Mouse (Mus musculus) forebrain, embryonic 11.5 days (tissue): ENCODE measurements around the gene Fcrlb. TPM values are rescaled to one million over a fixed set of nuclear protein-coding genes. Genes with fewer than 3 reads are reported as not detected.

ENCODE experiments used
- ATAC-seq: fragments of 200-750 bp; cut with Nextera tagmentation; replicated peaks from 2 replicates; pipeline ENCODE4 v1.8.0; 2017; ENCODE audit warnings: moderate TSS enrichment; ENCODE audit not compliant: low FRiP score
- DNase-seq: peaks from one replicate; pipeline ENCODE4 v3.0.0-alpha.2; 2017; ENCODE audit warnings: low spot score
- H3K27ac ChIP-seq: fragments of 300-500 bp; sonication (generic); 2 replicates; pipeline ENCODE4 v1.5.1; 2014; ENCODE audit warnings: low read depth, low read length
- H3K27me3 ChIP-seq: fragments of 300-500 bp; sonication (generic); 2 replicates; pipeline ENCODE4 v1.6.1; 2014; ENCODE audit warnings: mild to moderate bottlenecking, low read length, mixed read lengths; ENCODE audit not compliant: control insufficient read depth, insufficient read depth
- H3K36me3 ChIP-seq: fragments of 300-500 bp; sonication (generic); 2 replicates; pipeline ENCODE4 v1.6.1; 2014; ENCODE audit warnings: mild to moderate bottlenecking, low read length, moderate library complexity, mixed read lengths; ENCODE audit not compliant: control insufficient read depth, insufficient read depth
- H3K4me1 ChIP-seq: fragments of 300-500 bp; sonication (generic); replicated peaks from 2 replicates; pipeline ENCODE4 v1.6.1; 2014; ENCODE audit warnings: low read length, mixed read lengths; ENCODE audit not compliant: control insufficient read depth, insufficient read depth
- H3K4me2 ChIP-seq: fragments of 300-500 bp; sonication (generic); 2 replicates; pipeline ENCODE4 v1.6.1; 2014; ENCODE audit warnings: low read depth, mild to moderate bottlenecking, low read length, moderate library complexity, mixed read lengths; ENCODE audit not compliant: severe bottlenecking
- H3K4me3 ChIP-seq: fragments of 300-500 bp; sonication (generic); 2 replicates; pipeline ENCODE4 v1.5.1; 2014; ENCODE audit warnings: low read depth, low read length
- H3K9ac ChIP-seq: fragments of 300-500 bp; sonication (generic); 2 replicates; pipeline ENCODE4 v1.6.1; 2014; ENCODE audit warnings: low read length
- H3K9me3 ChIP-seq: fragments of 300-500 bp; sonication (generic); 2 replicates; pipeline ENCODE4 v1.6.1; 2016; ENCODE audit warnings: low read length, mixed read lengths; ENCODE audit not compliant: control insufficient read depth
- WGBS: fragments of 180-500 bp; shearing (Covaris S2); extraction: QIAGEN DNeasy Blood & Tissue Kit; methylation state at CpG from one replicate; pipeline ENCODE4 v1.1.7; 2014; 5-methylcytosine and 5-hydroxymethylcytosine counted together
- polyA plus RNA-seq: library from polyadenylated mRNA; unstranded; fragments of >200 nt; fragmentation: Nextera tagmentation; extraction: Ambion mirVana; gene quantifications from 2 replicates; pipeline ENCODE4 v1.2.1, GENCODE M21; 2014

The Fcrlb gene
- polyA plus RNA-seq, 1 experiment from 2014 or later: not detected

DNA sequence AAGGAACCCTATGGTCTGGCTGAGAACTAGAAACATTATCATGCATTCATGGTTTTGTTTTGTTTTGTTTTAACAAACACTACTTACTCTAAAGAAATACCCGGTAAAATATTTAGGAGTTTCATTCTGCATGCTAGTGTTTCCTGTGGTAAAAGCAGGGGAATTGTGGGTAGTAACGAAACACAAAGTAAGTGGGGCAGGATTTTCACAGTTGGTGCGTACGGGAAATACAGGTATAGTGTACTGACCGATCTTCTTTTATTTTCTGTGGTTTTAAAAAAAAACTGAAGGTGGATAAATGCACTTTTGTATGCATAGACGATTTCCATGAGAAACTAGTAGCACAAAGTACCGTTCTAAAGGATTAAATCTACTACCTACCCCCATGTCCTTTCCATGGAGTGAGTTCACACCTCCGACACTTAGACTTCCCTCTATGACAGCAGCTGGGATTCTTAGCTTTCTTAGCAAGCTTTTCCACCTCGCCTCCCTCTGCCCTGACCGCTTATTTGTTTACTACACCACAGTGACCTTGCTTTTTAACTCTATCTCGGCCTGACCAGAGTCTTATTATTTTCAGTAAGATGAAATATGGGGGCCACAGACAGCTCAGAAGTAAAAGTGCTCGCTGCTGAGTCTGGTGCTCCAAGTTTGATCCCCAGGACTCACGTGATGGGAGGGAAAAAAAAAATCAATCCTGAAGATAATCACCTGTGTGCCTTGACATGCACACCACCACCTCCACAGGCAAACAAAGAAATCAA lies 50.9 kb downstream of the Fcrlb start:
- H3K27ac ChIP-seq: no peak overlapping the region
- no peak for DNase-seq
- 85% methylated on average over 13 of the region's 13 CpGs for WGBS
- H3K4me2 ChIP-seq: no peak overlapping the region
- H3K4me1 ChIP-seq: no peaks in the 10 kb centered on the region
- H3K9ac ChIP-seq: no peak overlapping the region
- H3K36me3 ChIP-seq: no peaks in the 10 kb centered on the region
- no peaks in the 10 kb centered on the region for H3K9me3 ChIP-seq
- no peak overlapping the region for H3K4me3 ChIP-seq
- ATAC-seq: no peak
- H3K27me3 ChIP-seq: no peaks in the 10 kb centered on the region

DNA sequence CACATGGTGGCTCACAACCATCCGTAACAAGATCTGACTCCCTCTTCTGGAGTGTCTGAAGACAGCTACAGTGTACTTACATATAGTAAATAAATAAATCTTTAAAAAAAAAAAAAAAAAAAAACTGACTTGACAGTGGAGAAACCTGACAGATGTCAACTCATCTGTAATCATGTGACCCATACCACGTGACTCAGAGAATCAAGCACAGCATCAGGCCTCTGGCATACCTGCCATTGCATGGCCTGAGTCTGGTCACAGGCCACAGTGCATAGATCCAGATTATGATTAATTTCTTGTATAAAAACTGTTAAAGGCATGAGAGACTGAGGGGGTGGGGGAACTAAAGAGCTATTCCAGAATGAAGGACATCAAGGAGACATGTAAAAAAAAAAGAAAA lies 53.9 kb downstream of the Fcrlb start:
- ATAC-seq (no peak), DNase-seq (no peak)
- H3K27ac ChIP-seq: no peak overlapping the region
- no peaks in the 10 kb centered on the region for H3K27me3 ChIP-seq
- WGBS: 91% methylated on average over 1 of the region's 2 CpGs
- no peaks in the 10 kb centered on the region for H3K4me1 ChIP-seq
- no peaks in the 10 kb centered on the region for H3K9me3 ChIP-seq
- H3K9ac ChIP-seq: no peak overlapping the region
- H3K36me3 ChIP-seq: no peaks in the 10 kb centered on the region
- H3K4me2 ChIP-seq: no peak overlapping the region
- H3K4me3 ChIP-seq: no peak overlapping the region

DNA sequence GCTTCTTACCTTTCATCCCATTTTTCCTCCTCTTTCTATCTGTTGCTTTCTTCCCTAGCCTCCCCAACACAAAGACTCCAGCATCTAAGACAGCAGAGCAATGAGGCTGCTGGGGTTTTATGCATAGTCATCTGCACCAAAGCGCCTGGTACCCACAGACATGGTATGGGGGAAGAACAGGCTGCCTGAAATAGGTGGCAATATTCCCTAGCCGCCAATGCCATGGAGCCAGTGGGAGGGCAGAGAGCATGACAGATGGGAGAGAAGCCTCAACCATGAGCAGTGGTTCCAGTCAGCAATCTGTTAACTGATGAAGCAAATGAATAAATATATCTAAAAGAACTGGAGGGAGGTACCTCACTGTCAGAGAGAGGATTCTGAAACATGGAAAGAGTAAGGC lies 55.4 kb downstream of the Fcrlb start:
- H3K27ac ChIP-seq: no peak overlapping the region
- H3K9ac ChIP-seq: no peak overlapping the region
- H3K9me3 ChIP-seq: no peaks in the 10 kb centered on the region
- ATAC-seq: no peak
- H3K4me2 ChIP-seq: no peak overlapping the region
- no peak overlapping the region for H3K4me3 ChIP-seq
- no peaks in the 10 kb centered on the region for H3K4me1 ChIP-seq
- H3K36me3 ChIP-seq: no peaks in the 10 kb centered on the region
- no peak for DNase-seq
- H3K27me3 ChIP-seq: no peaks in the 10 kb centered on the region
- WGBS: 80% methylated on average over 2 of the region's 2 CpGs

Other genes with a start within 250 kb of the Fcrlb start
- 8.9 and 9.8 TPM in 2 replicates for gene Atf6, start 45.2 kb downstream of the Fcrlb start, polyA plus RNA-seq
- gene Gm26620, start 27.9 kb downstream of the Fcrlb start, polyA plus RNA-seq: 0.37 TPM in 1 of 2 replicates, not detected in the other
- gene Dusp12, start 27.4 kb downstream of the Fcrlb start, polyA plus RNA-seq: 28.7 and 29.3 TPM in 2 replicates
- not detected in 2 replicates for gene Fcrla, start 14.6 kb upstream of the Fcrlb start, polyA plus RNA-seq
- 0.31 TPM in 1 of 2 replicates, not detected in the other for gene Fcgr2b, start 63.6 kb upstream of the Fcrlb start, polyA plus RNA-seq
- gene Fcgr4, start 106.0 kb upstream of the Fcrlb start, polyA plus RNA-seq: 0.21 and 0.35 TPM in 2 replicates
- 4.3 TPM in 2 replicates for gene Fcgr3, start 152.0 kb upstream of the Fcrlb start, polyA plus RNA-seq
- 1.5 and 2.9 TPM in 2 replicates for gene Cfap126, start 201.0 kb upstream of the Fcrlb start, polyA plus RNA-seq
- 272 and 277 TPM in 2 replicates for gene Sdhc, start 237.7 kb upstream of the Fcrlb start, polyA plus RNA-seq
- gene Mpz, start 237.8 kb upstream of the Fcrlb start, polyA plus RNA-seq: 0.13 TPM in 1 of 2 replicates, not detected in the other